Comparison of ENCODE assay signal across 30 mouse cellular contexts in the genomic region with DNA sequence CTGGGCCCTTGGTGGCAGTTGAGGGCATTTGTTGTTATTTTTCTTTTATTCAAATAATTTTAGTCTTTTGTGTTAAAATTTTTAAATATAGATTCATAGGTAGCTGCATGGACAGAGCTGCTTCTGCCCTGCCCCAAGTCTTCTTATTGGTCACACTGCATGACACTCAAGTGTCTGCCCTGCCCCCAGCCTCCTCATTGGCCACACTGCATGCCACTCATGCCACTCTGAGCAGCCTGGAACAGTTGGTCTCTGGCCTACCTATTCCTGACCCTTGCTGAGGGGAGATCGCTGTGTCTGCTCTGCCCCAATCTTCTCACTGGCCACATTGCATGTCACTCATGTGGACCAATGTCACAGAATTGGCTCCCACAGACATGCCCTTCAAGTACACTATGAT.
"Had no signal": no experiment of that assay in that cellular context is flagged by ENCODE, and none has a peak within 500 bp of the region (broad histone marks: within the 10 kb centered on the region; RNA-seq: fewer than 3 reads in every experiment).

No protein-coding gene starts in this region.

- DNase-seq: left cerebral cortex, postnatal 4 days; liver; liver, embryonic 13.5 days; liver, postnatal 0 days; lung, adult 18-20 months; lung, adult 2 months; lung, embryonic 14.5 days; lung, postnatal 10 days; lung, postnatal 14 days; lung, postnatal 36 days; lung, postnatal 4 days; midbrain, embryonic 14.5 days had no signal

- ATAC-seq: liver, embryonic 12.5 days; liver, postnatal 0 days; lung, postnatal 0 days; midbrain, embryonic 13.5 days; midbrain, embryonic 16.5 days had no signal

- H3K4me3 ChIP-seq: left cerebral cortex, adult 2 months; limb, embryonic 10.5 days; limb, embryonic 12.5 days; limb, embryonic 13.5 days; limb, embryonic 15.5 days; liver, embryonic 12.5 days; liver, embryonic 13.5 days; liver, embryonic 15.5 days; lung, embryonic 15.5 days; midbrain, embryonic 10.5 days; midbrain, embryonic 12.5 days; midbrain, embryonic 13.5 days; myocyte; neural tube, embryonic 12.5 days had no signal

- H3K4me2 ChIP-seq: limb, embryonic 12.5 days; limb, embryonic 13.5 days; limb, embryonic 15.5 days; liver, embryonic 11.5 days; liver, embryonic 12.5 days; liver, embryonic 13.5 days; liver, embryonic 15.5 days; lung, embryonic 14.5 days; lung, embryonic 15.5 days; midbrain, embryonic 12.5 days; midbrain, embryonic 13.5 days; neural tube, embryonic 12.5 days had no signal

- H3K4me1 ChIP-seq: limb, embryonic 15.5 days; liver, embryonic 12.5 days; liver, embryonic 13.5 days; liver, embryonic 15.5 days; lung, embryonic 15.5 days had no signal

- H3K9ac ChIP-seq: limb, embryonic 12.5 days; limb, embryonic 13.5 days; limb, embryonic 15.5 days; liver, embryonic 12.5 days; liver, embryonic 13.5 days; liver, embryonic 14.5 days; liver, embryonic 15.5 days; liver, postnatal 0 days; lung, embryonic 14.5 days; lung, embryonic 15.5 days; midbrain, embryonic 12.5 days; midbrain, embryonic 13.5 days; neural tube, embryonic 12.5 days had no signal

- H3K36me3 ChIP-seq: limb, embryonic 10.5 days; limb, embryonic 12.5 days; limb, embryonic 13.5 days; limb, embryonic 15.5 days; liver, embryonic 12.5 days; liver, embryonic 13.5 days; liver, embryonic 15.5 days; lung, embryonic 15.5 days; midbrain, embryonic 10.5 days; midbrain, embryonic 12.5 days; midbrain, embryonic 13.5 days; neural tube, embryonic 12.5 days had no signal

- H3K9me3 ChIP-seq: limb, embryonic 10.5 days; limb, embryonic 13.5 days; limb, embryonic 15.5 days; liver, embryonic 15.5 days; lung, embryonic 15.5 days; midbrain, embryonic 12.5 days; midbrain, embryonic 13.5 days had no signal

- H3K27ac ChIP-seq: left cerebral cortex, adult 2 months; limb, embryonic 10.5 days; limb, embryonic 12.5 days; limb, embryonic 13.5 days; limb, embryonic 15.5 days; liver, embryonic 12.5 days; liver, embryonic 13.5 days; liver, embryonic 14.5 days; liver, embryonic 15.5 days; lung, embryonic 15.5 days; macrophage; midbrain, embryonic 10.5 days; midbrain, embryonic 12.5 days; midbrain, embryonic 13.5 days; neural tube, embryonic 12.5 days had no signal

- H3K27me3 ChIP-seq: liver, embryonic 12.5 days; liver, embryonic 13.5 days; liver, embryonic 15.5 days; lung, embryonic 15.5 days; midbrain, embryonic 12.5 days; midbrain, embryonic 13.5 days; neural tube, embryonic 12.5 days had no signal
